Mouse (Mus musculus): ENCODE measurements around the gene Hba-a1.
A peak's percentile ranks its signal among the peaks of the same experiment; 100 is the strongest.
"Not testable (repeated sequence)": the region's sequence is repeated elsewhere in the genome, so short reads cannot be mapped to it uniquely, and the experiment has no call there.

Gene Hba-a1

DNA sequence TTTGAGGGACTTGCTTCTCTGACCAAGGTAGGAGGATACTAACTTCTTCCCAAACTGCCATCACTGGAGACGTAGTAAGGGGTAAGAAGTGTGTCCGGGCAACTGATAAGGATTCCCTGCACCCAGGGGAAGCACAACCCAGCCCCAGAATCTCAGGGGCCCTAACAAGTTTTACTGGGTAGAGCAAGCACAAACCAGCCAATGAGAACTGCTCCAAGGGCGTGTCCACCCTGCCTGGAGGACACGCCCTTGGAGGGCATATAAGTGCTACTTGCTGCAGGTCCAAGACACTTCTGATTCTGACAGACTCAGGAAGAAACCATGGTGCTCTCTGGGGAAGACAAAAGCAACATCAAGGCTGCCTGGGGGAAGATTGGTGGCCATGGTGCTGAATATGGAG, 12.9 kb downstream of the Hba-a1 start, which contains the start of gene Hba-a2:
Gene Hba-a2, plus strand, starts transcription at position 287 of the 400 bp plus-strand sequence.
- DNase-seq (ENCODE audit: low read depth, low spot score) = not testable (repeated sequence)

GRCm38 (mm10) chr11:32297417-32297816, 14.1 kb downstream of the Hba-a1 start:
- DNase-seq (ENCODE audit: low read depth, low spot score) = not testable (repeated sequence)

DNA sequence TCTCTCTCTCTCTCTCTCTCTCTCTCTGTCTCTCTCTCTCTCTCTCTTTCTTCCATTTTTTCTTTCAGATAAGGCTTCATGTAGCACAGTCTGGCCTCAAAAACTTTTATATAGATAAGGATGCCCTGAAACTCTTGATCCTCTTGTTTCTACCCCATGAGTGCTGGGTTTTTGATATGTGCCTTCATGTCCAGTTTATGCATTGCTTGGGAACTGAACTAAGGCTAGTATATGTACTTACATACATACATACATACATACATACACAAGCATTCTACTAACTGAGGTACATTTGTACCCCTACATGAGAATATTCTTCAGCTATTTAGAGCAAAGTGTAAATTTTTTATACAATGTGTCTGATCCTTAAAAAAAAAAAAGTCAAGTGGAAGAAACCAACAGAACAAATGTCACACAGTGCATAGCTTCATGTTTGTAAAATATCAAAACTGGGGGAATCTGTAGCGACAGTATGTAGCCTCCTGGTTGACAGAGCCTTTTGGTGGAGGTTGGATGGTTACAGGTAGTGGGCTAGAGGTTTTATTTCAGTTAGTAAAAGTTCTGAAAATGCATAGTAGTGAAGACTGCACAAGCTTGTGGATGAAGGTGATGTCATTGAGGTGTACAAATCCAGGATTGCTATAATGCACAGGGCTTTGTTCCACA, 14.7 kb downstream of the Hba-a1 start:
- no peak for DNase-seq (ENCODE audit: low read depth, low spot score)

DNA sequence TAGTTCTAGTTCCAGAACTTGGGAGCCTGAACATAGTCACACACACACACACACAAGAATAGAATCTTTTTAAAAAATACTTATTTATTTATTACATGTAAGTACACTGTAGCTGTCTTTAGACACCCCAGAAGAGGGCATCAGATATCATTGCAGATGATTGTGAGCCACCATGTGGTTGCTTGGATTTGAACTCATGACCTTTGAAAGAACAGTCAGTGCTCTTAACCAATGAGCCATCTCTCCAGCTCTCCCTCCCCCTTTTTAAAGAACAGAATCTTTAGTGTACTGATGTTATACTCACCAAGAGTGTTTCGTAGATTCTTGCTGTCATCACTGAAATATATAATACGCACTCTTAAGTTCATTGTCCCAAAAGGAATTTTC, 15.2 kb downstream of the Hba-a1 start:
- DNase-seq (ENCODE audit: low read depth, low spot score) = no peak

- peak; percentile 16 for DNase-seq (ENCODE audit: low read depth, low spot score)
Observed at GRCm38 (mm10) chr11:32299865-32300264, 16.6 kb downstream of the Hba-a1 start, which contains the start of gene Hbq1a. Hbq1a (plus strand) TSS chr11:32300069.

- DNase-seq (ENCODE audit: low read depth, low spot score) = no peak
Observed at GRCm38 (mm10) chr11:32300279-32301267, 17.3 kb downstream of the Hba-a1 start.

GRCm38 (mm10) chr11:32301506-32301905, 18.2 kb downstream of the Hba-a1 start:
- no peak for DNase-seq (ENCODE audit: low read depth, low spot score)

- DNase-seq (ENCODE audit: low read depth, low spot score) = no peak
Observed at GRCm38 (mm10) chr11:32302824-32303419, 19.6 kb downstream of the Hba-a1 start.

DNA sequence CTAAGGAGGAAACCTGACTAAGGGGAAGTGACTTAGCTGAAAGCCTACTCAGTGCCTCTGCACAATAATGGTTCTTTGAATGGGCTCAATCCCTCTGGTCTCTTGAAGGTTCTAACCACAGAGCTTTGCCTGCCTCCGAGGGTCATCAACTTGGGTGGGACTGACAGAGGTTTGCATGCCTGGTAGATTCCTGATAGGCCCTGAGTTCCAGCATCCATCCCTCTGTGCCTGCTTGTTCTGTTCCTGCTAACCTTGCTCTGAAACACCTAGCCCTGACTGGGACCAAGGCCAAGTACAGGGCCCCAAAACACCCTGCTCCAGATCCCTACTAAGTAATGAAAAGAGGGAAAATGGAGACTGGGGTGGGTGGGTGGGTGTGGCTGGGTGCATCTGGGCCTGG, 20.1 kb downstream of the Hba-a1 start:
- DNase-seq (ENCODE audit: low read depth, low spot score) = no peak

- DNase-seq (ENCODE audit: low read depth, low spot score) = no peak
Observed at GRCm38 (mm10) chr11:32307006-32307405, 23.7 kb downstream of the Hba-a1 start.

DNA sequence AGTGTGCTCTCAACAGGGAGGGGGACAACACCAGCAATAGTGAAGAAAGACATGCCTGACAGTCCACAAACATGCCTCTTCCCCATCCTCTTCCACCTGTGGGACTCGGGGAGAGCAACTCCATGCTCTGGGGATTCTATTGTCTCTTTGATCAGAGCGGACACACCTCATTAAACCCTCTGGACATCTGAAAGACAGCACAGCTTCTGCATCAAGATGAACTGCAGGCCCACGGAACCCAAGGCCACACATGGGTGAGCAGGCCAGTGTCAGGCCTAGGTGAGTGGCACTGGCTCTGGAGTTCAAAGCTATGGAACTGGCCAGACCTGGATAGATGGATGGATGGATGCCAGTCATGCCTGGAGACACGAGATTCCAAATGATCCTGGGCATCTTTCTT, 26.1 kb downstream of the Hba-a1 start:
- no peak for DNase-seq (ENCODE audit: low read depth, low spot score)

DNA sequence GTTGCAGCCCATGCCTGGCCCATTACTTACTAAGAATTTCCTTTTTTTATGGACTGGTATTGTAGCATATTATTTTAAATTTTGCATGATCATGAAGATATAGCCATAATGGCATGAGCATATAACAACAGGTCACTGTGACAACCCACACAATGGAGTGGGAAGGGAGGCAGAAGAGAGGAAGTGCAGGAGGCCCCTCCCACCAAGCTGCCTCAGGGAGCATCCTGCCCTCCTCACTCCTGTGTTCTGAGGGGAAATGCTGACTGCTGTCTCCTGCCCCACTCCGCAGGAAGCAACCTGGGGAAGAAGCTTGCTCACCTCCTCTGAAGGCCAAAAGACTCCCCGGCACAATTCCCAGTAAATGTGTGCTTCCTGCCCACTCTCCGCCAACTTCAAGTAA, 26.6 kb downstream of the Hba-a1 start:
- DNase-seq (ENCODE audit: low read depth, low spot score) = no peak

DNA sequence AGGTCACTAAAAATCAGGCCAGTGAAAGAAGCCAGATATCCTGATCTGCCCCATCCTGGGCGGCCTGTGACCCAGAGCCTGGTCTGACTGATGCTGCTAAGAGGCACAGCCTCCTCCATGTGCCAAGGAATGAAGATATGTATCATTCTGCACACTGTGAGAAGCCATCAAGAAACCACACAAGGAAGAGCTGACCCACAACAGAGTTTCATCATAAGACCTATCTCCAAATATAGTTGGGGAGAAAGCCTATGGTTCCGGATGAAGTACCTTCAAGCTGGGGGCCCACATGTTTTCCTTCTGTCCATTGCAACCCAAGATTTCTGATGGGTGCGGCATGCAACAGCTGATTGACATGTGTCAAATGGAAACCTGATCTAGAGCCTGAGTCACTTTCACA, 32.7 kb downstream of the Hba-a1 start:
- DNase-seq (ENCODE audit: low read depth, low spot score) = no peak

DNA sequence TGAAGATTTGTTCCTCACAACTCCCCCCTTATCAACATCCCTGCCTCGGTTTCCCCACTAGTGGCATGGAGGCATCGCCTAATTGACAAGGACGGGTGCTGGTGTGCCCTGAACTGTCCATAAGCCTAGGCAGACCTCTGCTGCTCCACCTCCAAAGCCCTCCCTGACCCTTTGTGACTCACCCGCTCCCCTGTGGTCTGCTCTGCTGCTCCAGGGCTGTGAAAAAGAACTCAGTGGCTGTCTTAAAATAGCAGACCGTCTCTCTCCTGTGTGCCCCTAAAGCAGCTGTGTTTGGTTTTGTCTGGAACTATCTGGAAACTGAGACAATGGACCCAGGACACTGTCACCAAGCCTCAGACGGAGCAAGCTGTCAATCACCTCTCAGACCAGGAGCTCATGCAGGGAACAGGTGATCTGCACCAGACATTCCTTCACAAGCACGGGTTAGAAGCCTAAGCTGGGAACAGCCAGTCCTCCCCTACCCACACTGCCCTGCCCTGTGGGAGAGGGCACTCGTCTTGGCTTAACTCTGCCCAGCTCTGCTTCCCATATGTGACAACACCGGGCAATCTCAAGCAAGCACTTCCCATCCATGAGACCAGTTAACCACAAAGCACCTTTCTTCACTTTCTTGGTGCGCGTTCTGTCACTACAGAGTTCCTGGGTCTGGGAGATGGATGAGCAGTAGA, 37.3 kb downstream of the Hba-a1 start:
- DNase-seq (ENCODE audit: low read depth, low spot score) = no peak

- DNase-seq (ENCODE audit: low read depth, low spot score) = peak; percentile 27
Observed at GRCm38 (mm10) chr11:32321196-32321565, 37.9 kb downstream of the Hba-a1 start.

- peak; percentile 64 for DNase-seq (ENCODE audit: low read depth, low spot score)
Observed at GRCm38 (mm10) chr11:32324609-32325008, 41.3 kb downstream of the Hba-a1 start.

- no peak for DNase-seq (ENCODE audit: low read depth, low spot score)
Observed at GRCm38 (mm10) chr11:32331075-32331474, 47.8 kb downstream of the Hba-a1 start.

DNA sequence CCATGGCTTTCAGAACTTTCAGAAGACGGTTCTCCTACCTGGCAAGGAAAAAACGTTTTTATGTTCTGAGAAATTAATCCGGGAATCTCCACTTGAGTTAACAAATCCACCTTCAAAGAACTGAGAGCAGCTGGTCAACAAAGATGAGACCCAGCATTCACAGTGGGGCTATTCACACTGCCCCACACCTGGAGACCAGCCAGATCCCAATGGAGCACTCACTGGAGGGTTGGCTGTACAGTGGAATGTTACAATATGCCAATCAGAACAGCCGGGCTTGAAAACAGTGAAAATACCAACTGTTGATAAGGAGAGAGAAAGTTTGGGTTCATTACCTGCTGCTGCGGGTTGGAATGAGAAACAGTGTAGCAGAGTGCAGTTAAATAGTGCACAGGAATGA, 48.5 kb downstream of the Hba-a1 start:
- DNase-seq (ENCODE audit: low read depth, low spot score) = no peak

- no peak for DNase-seq (ENCODE audit: low read depth, low spot score)
Observed at GRCm38 (mm10) chr11:32333235-32333634, 49.9 kb downstream of the Hba-a1 start.

All from retina, postnatal 7 days (tissue).